Mouse (Mus musculus) midbrain, embryonic 12.5 days (tissue): ENCODE measurements around the gene Tmprss6. TPM values are rescaled to one million over a fixed set of nuclear protein-coding genes. Genes with fewer than 3 reads are reported as not detected.

Experiments used
- ATAC-seq: fragments of 200-750 bp; cut with Nextera tagmentation; 2 replicates; pipeline ENCODE4 v1.8.0; 2017; ENCODE audit warnings: low read depth, moderate TSS enrichment, moderate library complexity; ENCODE audit not compliant: low FRiP score
- H3K27ac ChIP-seq: fragments of 300-500 bp; sonication (generic); replicated peaks from 2 replicates; pipeline ENCODE4 v1.5.1; 2016; ENCODE audit warnings: mild to moderate bottlenecking
- H3K27me3 ChIP-seq: fragments of 300-500 bp; sonication (generic); 2 replicates; pipeline ENCODE4 v1.6.1; 2016; ENCODE audit warnings: mild to moderate bottlenecking
- H3K36me3 ChIP-seq: fragments of 300-500 bp; sonication (generic); 2 replicates; pipeline ENCODE4 v1.6.1; 2016
- H3K4me1 ChIP-seq: fragments of 300-500 bp; sonication (generic); 2 replicates; pipeline ENCODE4 v1.6.1; 2016
- H3K4me2 ChIP-seq: fragments of 300-500 bp; sonication (generic); replicated peaks from 2 replicates; pipeline ENCODE4 v1.6.1; 2016; ENCODE audit warnings: mild to moderate bottlenecking, moderate library complexity
- H3K4me3 ChIP-seq: fragments of 300-500 bp; sonication (generic); 2 replicates; pipeline ENCODE4 v1.5.1; 2016; ENCODE audit warnings: mild to moderate bottlenecking
- H3K9ac ChIP-seq: fragments of 300-500 bp; sonication (generic); replicated peaks from 2 replicates; pipeline ENCODE4 v1.6.1; 2016; ENCODE audit warnings: mild to moderate bottlenecking, moderate library complexity
- H3K9me3 ChIP-seq: fragments of 300-500 bp; sonication (generic); 2 replicates; pipeline ENCODE4 v1.6.1; 2016; ENCODE audit warnings: mild to moderate bottlenecking
- WGBS: fragments of 180-500 bp; shearing (Covaris S2); methylation state at CpG from one replicate; pipeline ENCODE4 v1.1.7; 2016; 5-methylcytosine and 5-hydroxymethylcytosine counted together
- polyA plus RNA-seq: library from polyadenylated mRNA; unstranded; fragments of >200 nt; fragmentation: Nextera tagmentation; extraction: Ambion mirVana; gene quantifications from 2 replicates; pipeline ENCODE4 v1.2.1, GENCODE M21; 2016

The Tmprss6 gene
- polyA plus RNA-seq, 1 experiment from 2014 or later, result 0.05 TPM

GRCm38 (mm10) chr15:78481448-78482000 lies 13.1 kb upstream of the Tmprss6 start:
- ATAC-seq, result no peak

GRCm38 (mm10) chr15:78480991-78481390 lies 12.6 kb upstream of the Tmprss6 start:
- H3K4me2 ChIP-seq, result no peak overlapping the region
- no peaks in the 10 kb centered on the region for H3K4me1 ChIP-seq
- no peaks in the 10 kb centered on the region for H3K9me3 ChIP-seq
- no peak overlapping the region for H3K4me3 ChIP-seq
- peaks cover under 1% of the 10 kb centered on the region; the same call in 1 of the 2 replicates for H3K27me3 ChIP-seq
- no peak overlapping the region for H3K9ac ChIP-seq
- H3K36me3 ChIP-seq, result no peaks in the 10 kb centered on the region
- WGBS, result 84% methylated on average over 2 of the region's 2 CpGs
- no peak for ATAC-seq
- no peak overlapping the region for H3K27ac ChIP-seq

More at GRCm38 (mm10) chr15:78481448-78482000, 13.1 kb upstream of the Tmprss6 start:
- Histone ChIP-seq H3K4me1 (no peaks in the 10 kb centered on the region), H3K9me3 (no peaks in the 10 kb centered on the region), H3K27me3 (peaks cover 6% of the 10 kb centered on the region; the same call in 1 of the 2 replicates), H3K4me3 (no peak overlapping the region), H3K9ac (no peak overlapping the region), H3K4me2 (no peak overlapping the region), H3K27ac (no peak overlapping the region), H3K36me3 (no peaks in the 10 kb centered on the region)
- 53% methylated on average over 9 of the region's 9 CpGs for WGBS

GRCm38 (mm10) chr15:78480111-78480510 lies 11.7 kb upstream of the Tmprss6 start:
- Histone ChIP-seq H3K36me3 (no peaks in the 10 kb centered on the region), H3K4me2 (no peak overlapping the region), H3K9me3 (no peaks in the 10 kb centered on the region), H3K4me1 (no peaks in the 10 kb centered on the region), H3K4me3 (no peak overlapping the region), H3K9ac (no peak overlapping the region), H3K27me3 (peaks cover 4% of the 10 kb centered on the region), H3K27ac (no peak overlapping the region)
- 72% methylated on average over 7 of the region's 7 CpGs for WGBS
- no peak for ATAC-seq

- 82% methylated on average over 5 of the region's 5 CpGs for WGBS
- Histone ChIP-seq H3K4me2 (no peak overlapping the region), H3K9ac (no peak overlapping the region), H3K27me3 (peaks cover 4% of the 10 kb centered on the region), H3K4me3 (no peak overlapping the region), H3K9me3 (no peaks in the 10 kb centered on the region), H3K4me1 (no peaks in the 10 kb centered on the region), H3K36me3 (no peaks in the 10 kb centered on the region), H3K27ac (no peak overlapping the region)
- no peak for ATAC-seq
Measured at GRCm38 (mm10) chr15:78479470-78479869, 11.0 kb upstream of the Tmprss6 start.

- Histone ChIP-seq H3K36me3 (no peaks in the 10 kb centered on the region), H3K9ac (no peak overlapping the region), H3K9me3 (no peaks in the 10 kb centered on the region), H3K4me2 (no peak overlapping the region), H3K27ac (no peak overlapping the region), H3K4me1 (no peaks in the 10 kb centered on the region), H3K4me3 (no peak overlapping the region), H3K27me3 (peaks cover 4% of the 10 kb centered on the region)
- 88% methylated on average over 4 of the region's 4 CpGs for WGBS
- ATAC-seq, result no peak
Measured at GRCm38 (mm10) chr15:78478073-78478472, 9.6 kb upstream of the Tmprss6 start.

GRCm38 (mm10) chr15:78476878-78477277 lies 8.4 kb upstream of the Tmprss6 start:
- Histone ChIP-seq H3K27me3 (peaks cover 4% of the 10 kb centered on the region), H3K27ac (no peak overlapping the region), H3K9me3 (no peaks in the 10 kb centered on the region), H3K9ac (no peak overlapping the region), H3K4me3 (no peak overlapping the region), H3K4me2 (no peak overlapping the region), H3K36me3 (no peaks in the 10 kb centered on the region), H3K4me1 (no peaks in the 10 kb centered on the region)
- WGBS, result 100% methylated on average over 1 of the region's 1 CpGs
- no peak for ATAC-seq

GRCm38 (mm10) chr15:78475604-78476031 lies 7.2 kb upstream of the Tmprss6 start:
- Histone ChIP-seq H3K36me3 (no peaks in the 10 kb centered on the region), H3K27me3 (peaks cover 4% of the 10 kb centered on the region), H3K9me3 (no peaks in the 10 kb centered on the region), H3K9ac (no peak overlapping the region), H3K4me2 (no peak overlapping the region), H3K4me1 (no peaks in the 10 kb centered on the region), H3K27ac (no peak overlapping the region), H3K4me3 (no peak overlapping the region)
- 72% methylated on average over 3 of the region's 3 CpGs for WGBS
- no peak for ATAC-seq

- Histone ChIP-seq H3K4me1 (no peaks in the 10 kb centered on the region), H3K9ac (no peak overlapping the region), H3K4me2 (no peak overlapping the region), H3K27ac (no peak overlapping the region), H3K4me3 (no peak overlapping the region), H3K36me3 (no peaks in the 10 kb centered on the region), H3K9me3 (no peaks in the 10 kb centered on the region), H3K27me3 (peaks cover 4% of the 10 kb centered on the region)
- WGBS, result 83% methylated on average over 6 of the region's 6 CpGs
- ATAC-seq, result no peak
Measured at GRCm38 (mm10) chr15:78473442-78473841, 5.0 kb upstream of the Tmprss6 start.

GRCm38 (mm10) chr15:78471902-78472301 lies 3.5 kb upstream of the Tmprss6 start:
- Histone ChIP-seq H3K9me3 (no peaks in the 10 kb centered on the region), H3K27ac (no peak overlapping the region), H3K27me3 (peaks cover 4% of the 10 kb centered on the region), H3K4me1 (no peaks in the 10 kb centered on the region), H3K4me3 (no peak overlapping the region), H3K9ac (no peak overlapping the region), H3K36me3 (no peaks in the 10 kb centered on the region), H3K4me2 (no peak overlapping the region)
- 67% methylated on average over 7 of the region's 7 CpGs for WGBS
- no peak for ATAC-seq

DNA sequence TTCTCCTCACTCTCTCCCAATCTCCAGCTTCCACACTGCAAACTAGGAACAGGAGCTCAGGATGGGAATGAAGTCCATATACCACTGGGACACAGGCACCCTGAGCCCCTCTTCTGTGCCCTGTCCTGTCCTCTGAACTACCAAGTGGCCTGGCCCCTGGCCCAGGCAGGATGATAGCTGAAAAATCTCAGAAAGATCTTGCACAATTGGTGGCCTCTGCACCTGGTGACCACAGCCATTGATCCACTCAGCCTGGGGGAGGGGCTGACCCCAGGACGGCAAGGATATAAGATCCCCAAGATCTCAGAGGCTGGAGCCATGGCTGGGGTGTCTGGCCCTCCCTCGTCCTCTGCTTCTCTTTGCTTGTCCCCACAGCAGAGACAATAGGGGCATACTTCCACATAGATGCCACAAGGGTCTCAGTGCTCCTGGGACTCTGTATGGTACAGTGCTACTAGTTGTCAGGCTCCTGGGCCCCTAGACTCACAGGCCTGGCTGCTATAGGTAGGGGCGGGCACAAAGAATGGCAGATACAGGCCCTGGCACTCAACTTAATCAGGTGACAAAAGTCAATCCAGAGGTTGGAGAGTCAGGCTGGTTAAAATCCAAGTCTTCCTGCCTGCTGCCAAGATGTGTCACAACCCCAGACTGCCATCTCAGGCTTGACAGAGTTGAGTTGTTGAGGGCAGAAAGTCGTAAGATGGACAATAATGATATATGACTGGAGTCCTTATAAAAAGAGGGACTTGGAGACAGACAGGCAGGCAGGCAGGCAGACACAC lies 2.3 kb upstream of the Tmprss6 start:
- Histone ChIP-seq H3K4me1 (no peaks in the 10 kb centered on the region), H3K36me3 (no peaks in the 10 kb centered on the region), H3K27me3 (peaks cover 4% of the 10 kb centered on the region; the same call in 1 of the 2 replicates), H3K27ac (no peak overlapping the region), H3K9me3 (no peaks in the 10 kb centered on the region), H3K9ac (no peak overlapping the region), H3K4me3 (no peak overlapping the region), H3K4me2 (no peak overlapping the region)
- ATAC-seq, result no peak
- 71% methylated on average over 4 of the region's 4 CpGs for WGBS

DNA sequence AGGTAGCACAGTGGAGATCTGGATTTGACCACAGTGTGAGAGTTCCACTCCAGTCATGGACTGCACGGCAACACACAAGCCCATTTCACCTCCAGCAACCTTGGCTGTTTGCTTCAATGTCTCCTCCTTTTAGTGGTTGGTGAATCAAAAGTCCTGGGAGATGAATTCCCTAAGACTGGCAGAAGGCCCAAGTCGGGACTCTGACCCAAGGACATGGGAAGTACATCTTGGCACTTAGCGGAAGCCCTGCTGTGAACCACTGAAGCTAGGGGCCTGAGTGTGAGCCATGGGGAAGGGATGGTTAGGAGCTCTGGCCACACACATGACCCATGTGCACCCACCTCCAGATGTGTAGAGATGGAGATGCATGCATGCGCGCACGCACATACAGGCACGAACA lies 864 bp downstream of the Tmprss6 start:
- Histone ChIP-seq H3K36me3 (no peaks in the 10 kb centered on the region), H3K9ac (no peak overlapping the region), H3K4me2 (no peak overlapping the region), H3K27ac (no peak overlapping the region), H3K4me3 (no peak overlapping the region), H3K4me1 (no peaks in the 10 kb centered on the region), H3K9me3 (no peaks in the 10 kb centered on the region), H3K27me3 (peaks cover 5% of the 10 kb centered on the region; the same call in 1 of the 2 replicates)
- 96% methylated on average over 7 of the region's 7 CpGs for WGBS
- no peak for ATAC-seq

DNA sequence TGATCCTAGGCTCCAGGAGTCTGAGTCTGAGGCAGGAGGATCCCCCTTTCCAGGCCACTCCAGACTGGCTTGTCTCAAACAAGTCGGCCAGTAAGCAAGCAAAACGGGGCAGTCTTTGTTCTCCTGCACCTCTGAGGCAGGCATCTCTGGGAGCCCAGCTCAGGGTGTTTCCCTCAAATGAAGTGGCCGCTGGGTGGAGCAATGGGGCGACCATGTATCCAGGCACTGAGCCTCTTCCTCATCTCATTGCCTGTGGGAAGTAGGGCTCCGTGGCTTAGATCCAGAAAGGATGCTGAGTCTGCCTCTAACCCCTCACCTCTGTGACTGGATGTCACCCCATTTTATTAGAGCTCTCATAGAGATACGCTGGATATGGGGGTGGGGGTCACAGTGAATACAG lies 1.6 kb downstream of the Tmprss6 start:
- H3K9ac ChIP-seq, result no peak overlapping the region
- H3K27ac ChIP-seq, result no peak overlapping the region
- no peak overlapping the region for H3K4me3 ChIP-seq
- H3K36me3 ChIP-seq, result no peaks in the 10 kb centered on the region
- 34% methylated on average over 6 of the region's 6 CpGs for WGBS
- H3K27me3 ChIP-seq, result peaks cover 5% of the 10 kb centered on the region; the same call in 1 of the 2 replicates
- H3K4me1 ChIP-seq, result no peaks in the 10 kb centered on the region
- H3K9me3 ChIP-seq, result no peaks in the 10 kb centered on the region
- H3K4me2 ChIP-seq, result no peak overlapping the region
- ATAC-seq, result no peak
